Mouse (Mus musculus): ENCODE measurements around the gene Dhx8.

- TF ChIP-seq CTCF (IDR thresholded peaks at IDR 0.05; ENCODE audit: low read depth) (no peak), EP300 (IDR thresholded peaks at IDR 0.05; ENCODE audit: low read depth) (no peak)
These were observed 51.9 kb downstream of the Dhx8 start for GRCm38 (mm10) chr11:101784488-101785142.
